Mouse (Mus musculus) forebrain, embryonic 11.5 days (tissue): ENCODE data around the gene Fbxl20. TPM values are rescaled to one million over a fixed set of nuclear protein-coding genes. Genes with fewer than 3 reads are reported as not detected.

Source experiments
- ATAC-seq: fragments of 200-750 bp; cut with Nextera tagmentation; replicated peaks from 2 replicates; pipeline ENCODE4 v1.8.0; 2017; ENCODE audit warnings: moderate TSS enrichment; ENCODE audit not compliant: low FRiP score
- DNase-seq: peaks from one replicate; pipeline ENCODE4 v3.0.0-alpha.2; 2017; ENCODE audit warnings: low spot score
- H3K27ac ChIP-seq: fragments of 300-500 bp; sonication (generic); 2 replicates; pipeline ENCODE4 v1.5.1; 2014; ENCODE audit warnings: low read depth, low read length
- H3K27me3 ChIP-seq: fragments of 300-500 bp; sonication (generic); 2 replicates; pipeline ENCODE4 v1.6.1; 2014; ENCODE audit warnings: mild to moderate bottlenecking, low read length, mixed read lengths; ENCODE audit not compliant: control insufficient read depth, insufficient read depth
- H3K36me3 ChIP-seq: fragments of 300-500 bp; sonication (generic); 2 replicates; pipeline ENCODE4 v1.6.1; 2014; ENCODE audit warnings: mild to moderate bottlenecking, low read length, moderate library complexity, mixed read lengths; ENCODE audit not compliant: control insufficient read depth, insufficient read depth
- H3K4me1 ChIP-seq: fragments of 300-500 bp; sonication (generic); replicated peaks from 2 replicates; pipeline ENCODE4 v1.6.1; 2014; ENCODE audit warnings: low read length, mixed read lengths; ENCODE audit not compliant: control insufficient read depth, insufficient read depth
- H3K4me2 ChIP-seq: fragments of 300-500 bp; sonication (generic); 2 replicates; pipeline ENCODE4 v1.6.1; 2014; ENCODE audit warnings: low read depth, mild to moderate bottlenecking, low read length, moderate library complexity, mixed read lengths; ENCODE audit not compliant: severe bottlenecking
- H3K4me3 ChIP-seq: fragments of 300-500 bp; sonication (generic); 2 replicates; pipeline ENCODE4 v1.5.1; 2014; ENCODE audit warnings: low read depth, low read length
- H3K9ac ChIP-seq: fragments of 300-500 bp; sonication (generic); 2 replicates; pipeline ENCODE4 v1.6.1; 2014; ENCODE audit warnings: low read length
- H3K9me3 ChIP-seq: fragments of 300-500 bp; sonication (generic); 2 replicates; pipeline ENCODE4 v1.6.1; 2016; ENCODE audit warnings: low read length, mixed read lengths; ENCODE audit not compliant: control insufficient read depth
- WGBS: fragments of 180-500 bp; shearing (Covaris S2); extraction: QIAGEN DNeasy Blood & Tissue Kit; methylation state at CpG from one replicate; pipeline ENCODE4 v1.1.7; 2014; 5-methylcytosine and 5-hydroxymethylcytosine counted together
- polyA plus RNA-seq: library from polyadenylated mRNA; unstranded; fragments of >200 nt; fragmentation: Nextera tagmentation; extraction: Ambion mirVana; gene quantifications from 2 replicates; pipeline ENCODE4 v1.2.1, GENCODE M21; 2014

The Fbxl20 gene
- polyA plus RNA-seq, 1 experiment from 2014 or later: 19.4 TPM

- DNase-seq (no peak), ATAC-seq (no peak)
- H3K36me3 ChIP-seq: no peaks in the 10 kb centered on the region
- no peaks in the 10 kb centered on the region for H3K9me3 ChIP-seq
- H3K27ac ChIP-seq: no peak overlapping the region
- H3K4me1 ChIP-seq: peaks cover 9% of the 10 kb centered on the region; the same call in 1 of the 2 replicates
- WGBS: 15% methylated on average over 2 of the region's 2 CpGs
- H3K9ac ChIP-seq: no peak overlapping the region
- peaks cover 45% of the 10 kb centered on the region for H3K27me3 ChIP-seq
- H3K4me2 ChIP-seq: no peak overlapping the region
- H3K4me3 ChIP-seq: no peak overlapping the region
These were observed 99.7 kb downstream of the Fbxl20 start for GRCm38 (mm10) chr11:98050520-98050815.

DNA sequence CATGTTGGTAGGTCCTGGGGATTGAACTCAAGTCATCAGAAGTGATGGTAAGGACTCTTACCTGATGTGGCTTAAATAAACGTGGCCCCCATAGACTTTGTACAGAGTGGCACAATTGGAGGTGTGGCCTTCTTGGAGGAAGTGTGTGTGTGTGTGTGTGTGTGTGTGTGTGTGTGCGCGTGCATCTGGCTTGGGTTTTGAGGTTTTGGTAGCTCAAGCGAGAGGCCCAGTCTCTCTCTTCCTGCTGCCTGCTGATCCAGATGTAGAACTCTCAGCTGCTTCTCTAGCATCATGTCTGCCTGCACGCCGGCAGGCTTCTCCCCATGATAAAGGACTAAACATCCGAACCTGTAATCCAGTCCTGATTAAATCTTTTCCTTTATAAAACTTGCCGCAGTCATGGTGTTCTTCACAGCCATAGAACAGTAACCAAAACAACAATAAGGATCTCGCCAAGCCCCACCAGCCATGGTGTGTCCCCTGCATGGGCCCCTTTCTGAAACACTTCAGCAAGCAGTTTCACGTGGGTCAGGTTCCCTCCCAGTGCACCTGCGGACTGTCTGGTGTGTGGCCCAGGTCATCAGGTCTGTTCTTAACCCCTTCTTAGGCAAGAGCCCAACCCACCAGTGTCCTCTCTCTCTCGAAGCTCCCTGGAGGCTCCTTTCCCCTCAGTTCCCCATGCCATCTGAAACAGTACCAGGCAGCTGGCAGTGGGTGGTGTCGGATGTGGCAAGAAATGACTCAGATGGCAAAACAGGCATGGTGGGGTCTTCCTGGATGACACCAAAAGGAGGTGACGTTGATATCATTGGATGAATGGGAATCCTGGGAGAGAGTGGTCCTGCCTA, 100.3 kb downstream of the Fbxl20 start:
- no peak overlapping the region for H3K9ac ChIP-seq
- H3K9me3 ChIP-seq: no peaks in the 10 kb centered on the region
- DNase-seq: no peak
- H3K4me2 ChIP-seq: no peak overlapping the region
- H3K4me1 ChIP-seq: peaks cover 9% of the 10 kb centered on the region; the same call in 1 of the 2 replicates
- no peaks in the 10 kb centered on the region for H3K36me3 ChIP-seq
- 75% methylated on average over 14 of the region's 14 CpGs for WGBS
- H3K27ac ChIP-seq: no peak overlapping the region
- no peak for ATAC-seq
- H3K4me3 ChIP-seq: no peak overlapping the region
- peaks cover 41% of the 10 kb centered on the region for H3K27me3 ChIP-seq

GRCm38 (mm10) chr11:98047745-98048144, 102.5 kb downstream of the Fbxl20 start:
- Histone ChIP-seq H3K9me3 (no peaks in the 10 kb centered on the region), H3K27me3 (peaks cover 30% of the 10 kb centered on the region), H3K36me3 (no peaks in the 10 kb centered on the region), H3K4me3 (no peak overlapping the region), H3K4me2 (no peak overlapping the region), H3K27ac (no peak overlapping the region), H3K4me1 (peaks cover 7% of the 10 kb centered on the region; the same call in 1 of the 2 replicates), H3K9ac (no peak overlapping the region)
- WGBS: 78% methylated on average over 4 of the region's 4 CpGs
- no peak for ATAC-seq
- no peak for DNase-seq

GRCm38 (mm10) chr11:98046466-98046865, 103.7 kb downstream of the Fbxl20 start:
- Histone ChIP-seq H3K36me3 (no peaks in the 10 kb centered on the region), H3K4me1 (no peaks in the 10 kb centered on the region), H3K9me3 (no peaks in the 10 kb centered on the region), H3K27me3 (peaks cover 17% of the 10 kb centered on the region), H3K4me2 (no peak overlapping the region), H3K4me3 (no peak overlapping the region), H3K27ac (no peak overlapping the region), H3K9ac (no peak overlapping the region)
- 45% methylated on average over 1 of the region's 1 CpGs for WGBS
- ATAC-seq (no peak), DNase-seq (no peak)

GRCm38 (mm10) chr11:98045596-98045995, 104.6 kb downstream of the Fbxl20 start:
- H3K4me1 ChIP-seq: no peaks in the 10 kb centered on the region
- WGBS: 69% methylated on average over 4 of the region's 4 CpGs

GRCm38 (mm10) chr11:98044074-98044473, 106.1 kb downstream of the Fbxl20 start:
- no peak for ATAC-seq

More at GRCm38 (mm10) chr11:98045596-98045995, 104.6 kb downstream of the Fbxl20 start:
- Histone ChIP-seq H3K27me3 (peaks cover 8% of the 10 kb centered on the region), H3K36me3 (no peaks in the 10 kb centered on the region), H3K4me2 (no peak overlapping the region), H3K9ac (no peak overlapping the region), H3K9me3 (no peaks in the 10 kb centered on the region), H3K27ac (no peak overlapping the region), H3K4me3 (no peak overlapping the region)
- ATAC-seq: no peak
- no peak for DNase-seq

GRCm38 (mm10) chr11:98042741-98043140, 107.5 kb downstream of the Fbxl20 start:
- Histone ChIP-seq H3K4me2 (no peak overlapping the region), H3K9me3 (no peaks in the 10 kb centered on the region), H3K27me3 (no peaks in the 10 kb centered on the region), H3K4me3 (no peak overlapping the region), H3K36me3 (no peaks in the 10 kb centered on the region), H3K4me1 (no peaks in the 10 kb centered on the region), H3K9ac (no peak overlapping the region), H3K27ac (no peak overlapping the region)
- no peak for ATAC-seq
- DNase-seq: no peak
- WGBS: 82% methylated on average over 6 of the region's 6 CpGs

More at GRCm38 (mm10) chr11:98044074-98044473, 106.1 kb downstream of the Fbxl20 start:
- H3K9me3 ChIP-seq: no peaks in the 10 kb centered on the region
- H3K9ac ChIP-seq: no peak overlapping the region
- H3K4me2 ChIP-seq: no peak overlapping the region
- 81% methylated on average over 5 of the region's 5 CpGs for WGBS
- no peak for DNase-seq
- no peaks in the 10 kb centered on the region for H3K4me1 ChIP-seq
- no peak overlapping the region for H3K27ac ChIP-seq
- no peaks in the 10 kb centered on the region for H3K27me3 ChIP-seq
- no peak overlapping the region for H3K4me3 ChIP-seq
- H3K36me3 ChIP-seq: no peaks in the 10 kb centered on the region

- whole genome bisulfite sequencing: 76% methylated on average over 8 of the region's 8 CpGs
- Histone ChIP-seq H3K4me1 (peaks cover 3% of the 10 kb centered on the region), H3K36me3 (no peaks in the 10 kb centered on the region), H3K9ac (no peak overlapping the region), H3K27ac (no peak overlapping the region), H3K9me3 (no peaks in the 10 kb centered on the region), H3K27me3 (peaks cover 6% of the 10 kb centered on the region), H3K4me3 (no peak overlapping the region), H3K4me2 (no peak overlapping the region)
- DNase-seq (no peak), ATAC-seq (no peak)
These were observed 109.2 kb downstream of the Fbxl20 start for GRCm38 (mm10) chr11:98040975-98041374.

DNA sequence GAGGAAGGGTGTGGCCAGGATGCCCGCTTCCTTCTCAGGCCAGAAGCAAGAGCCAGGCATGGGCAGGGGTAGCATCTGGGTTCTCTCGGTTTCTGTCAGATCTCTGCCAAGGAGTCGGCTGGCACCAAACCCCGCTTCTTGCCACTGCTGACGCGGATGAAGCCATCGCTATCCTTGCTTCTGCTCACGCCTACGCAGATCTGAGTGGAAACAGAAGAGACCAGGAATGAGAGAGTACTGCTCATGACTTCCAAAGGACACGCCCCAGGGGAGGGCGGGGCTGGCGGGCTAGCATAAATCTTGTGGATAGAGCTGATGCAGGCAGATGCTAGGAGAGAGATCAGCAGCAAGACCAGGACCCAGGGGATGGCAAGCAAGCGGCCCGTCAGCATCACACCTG, 112.3 kb downstream of the Fbxl20 start:
- Histone ChIP-seq H3K27me3 (peaks cover 6% of the 10 kb centered on the region), H3K36me3 (no peaks in the 10 kb centered on the region), H3K27ac (no peak overlapping the region), H3K4me2 (no peak overlapping the region), H3K4me1 (peaks cover 15% of the 10 kb centered on the region), H3K9me3 (no peaks in the 10 kb centered on the region), H3K4me3 (no peak overlapping the region), H3K9ac (no peak overlapping the region)
- WGBS: 58% methylated on average over 14 of the region's 14 CpGs
- ATAC-seq (no peak), DNase-seq (no peak)
